Mouse (Mus musculus): ENCODE data around the gene Nmt1.

- TF ChIP-seq CTCF (IDR thresholded peaks at IDR 0.05; ENCODE audit: low read depth, low read length) = no peak
- TF ChIP-seq POLR2A (IDR thresholded peaks at IDR 0.05; ENCODE audit: insufficient read depth, low read length) = no peak
- TF ChIP-seq EP300 (IDR thresholded peaks at IDR 0.05; ENCODE audit: insufficient read depth, low read depth, low read length) = no peak
Observed at GRCm38 (mm10) chr11:103081631-103082030, 53.6 kb downstream of the Nmt1 start.

Measured in ES-Bruce4 (cell line).